Mouse (Mus musculus): ENCODE data around the gene Olfr1423. TPM values are rescaled to one million over a fixed set of nuclear protein-coding genes. Genes with fewer than 3 reads are reported as not detected.
A peak's percentile ranks its signal among the peaks of the same experiment; 100 is the strongest.

The Olfr1423 gene
- polyA plus RNA-seq, 1 experiment = not detected

GRCm38 (mm10) chr19:12008410-12009380, 32.4 kb downstream of the Olfr1423 start:
- Histone ChIP-seq H3K27me3 (ENCODE audit: control insufficient read depth) (no peaks in the 10 kb centered on the region), H3K4me1 (ENCODE audit: control insufficient read depth) (peaks cover 83% of the 10 kb centered on the region), H3K4me3 (replicated peaks) (peak overlapping the region; percentile 81), H3K9me3 (ENCODE audit: control insufficient read depth, low read length) (no peaks in the 10 kb centered on the region), H3K36me3 (ENCODE audit: control insufficient read depth) (no peaks in the 10 kb centered on the region)
- TF ChIP-seq TAL1 (IDR thresholded peaks at IDR 0.05; ENCODE audit: low read length) = no peak

- TF ChIP-seq GATA1 (IDR thresholded peaks at IDR 0.05; ENCODE audit: low read length) = no peak
- no peak for TF ChIP-seq TAL1 (IDR thresholded peaks at IDR 0.05; ENCODE audit: low read length)
- peaks cover 86% of the 10 kb centered on the region for H3K4me1 ChIP-seq (ENCODE audit: control insufficient read depth)
Measured at GRCm38 (mm10) chr19:12007105-12007931, 33.8 kb downstream of the Olfr1423 start.

GRCm38 (mm10) chr19:12006361-12006947, 34.7 kb downstream of the Olfr1423 start:
- TF ChIP-seq GATA1 (IDR thresholded peaks at IDR 0.05; ENCODE audit: low read length) (no peak), TAL1 (IDR thresholded peaks at IDR 0.05; ENCODE audit: low read length) (no peak)
- Histone ChIP-seq H3K36me3 (ENCODE audit: control insufficient read depth) (no peaks in the 10 kb centered on the region), H3K27me3 (ENCODE audit: control insufficient read depth) (no peaks in the 10 kb centered on the region), H3K9me3 (ENCODE audit: control insufficient read depth, low read length) (no peaks in the 10 kb centered on the region), H3K4me3 (replicated peaks) (peak overlapping the region; percentile 92), H3K4me1 (ENCODE audit: control insufficient read depth) (peaks cover 81% of the 10 kb centered on the region)

More at GRCm38 (mm10) chr19:12007105-12007931, 33.8 kb downstream of the Olfr1423 start:
- no peaks in the 10 kb centered on the region for H3K9me3 ChIP-seq (ENCODE audit: control insufficient read depth, low read length)
- H3K4me3 ChIP-seq (replicated peaks) = peak overlapping the region; percentile 92
- no peaks in the 10 kb centered on the region for H3K36me3 ChIP-seq (ENCODE audit: control insufficient read depth)
- no peaks in the 10 kb centered on the region for H3K27me3 ChIP-seq (ENCODE audit: control insufficient read depth)

GRCm38 (mm10) chr19:12005376-12006360, 35.4 kb downstream of the Olfr1423 start:
- Histone ChIP-seq H3K36me3 (ENCODE audit: control insufficient read depth) (no peaks in the 10 kb centered on the region), H3K4me1 (ENCODE audit: control insufficient read depth) (peaks cover 76% of the 10 kb centered on the region), H3K27me3 (ENCODE audit: control insufficient read depth) (no peaks in the 10 kb centered on the region), H3K9me3 (ENCODE audit: control insufficient read depth, low read length) (no peaks in the 10 kb centered on the region), H3K4me3 (replicated peaks) (peak overlapping the region; percentile 92)
- TF ChIP-seq TAL1 (IDR thresholded peaks at IDR 0.05; ENCODE audit: low read length) = no peak
- TF ChIP-seq GATA1 (IDR thresholded peaks at IDR 0.05; ENCODE audit: low read length) = no peak; the same call in 1 of the 2 replicates

- no peaks in the 10 kb centered on the region for H3K9me3 ChIP-seq (ENCODE audit: control insufficient read depth, low read length)
- H3K4me3 ChIP-seq (replicated peaks) = peak overlapping the region; percentile 92
- no peak for TF ChIP-seq GATA1 (IDR thresholded peaks at IDR 0.05; ENCODE audit: low read length)
- no peak for TF ChIP-seq TAL1 (IDR thresholded peaks at IDR 0.05; ENCODE audit: low read length)
- no peaks in the 10 kb centered on the region for H3K36me3 ChIP-seq (ENCODE audit: control insufficient read depth)
- H3K4me1 ChIP-seq (ENCODE audit: control insufficient read depth) = peaks cover 66% of the 10 kb centered on the region
- H3K27me3 ChIP-seq (ENCODE audit: control insufficient read depth) = no peaks in the 10 kb centered on the region
Measured at GRCm38 (mm10) chr19:12004216-12005008, 36.7 kb downstream of the Olfr1423 start.

- Histone ChIP-seq H3K4me1 (ENCODE audit: control insufficient read depth) (peaks cover 57% of the 10 kb centered on the region), H3K9me3 (ENCODE audit: control insufficient read depth, low read length) (no peaks in the 10 kb centered on the region), H3K4me3 (replicated peaks) (no peak overlapping the region), H3K27me3 (ENCODE audit: control insufficient read depth) (no peaks in the 10 kb centered on the region; the same call in 1 of the 2 replicates), H3K36me3 (ENCODE audit: control insufficient read depth) (no peaks in the 10 kb centered on the region)
- TF ChIP-seq GATA1 (IDR thresholded peaks at IDR 0.05; ENCODE audit: low read length) = no peak
- TF ChIP-seq TAL1 (IDR thresholded peaks at IDR 0.05; ENCODE audit: low read length) = no peak
Measured at GRCm38 (mm10) chr19:12003568-12003967, 37.5 kb downstream of the Olfr1423 start.

- H3K9me3 ChIP-seq (ENCODE audit: control insufficient read depth, low read length) = no peaks in the 10 kb centered on the region
- peaks cover 52% of the 10 kb centered on the region for H3K4me1 ChIP-seq (ENCODE audit: control insufficient read depth)
- no peaks in the 10 kb centered on the region for H3K36me3 ChIP-seq (ENCODE audit: control insufficient read depth)
- H3K4me3 ChIP-seq (replicated peaks) = peak overlapping the region; percentile 36
- TF ChIP-seq GATA1 (IDR thresholded peaks at IDR 0.05; ENCODE audit: low read length) (no peak), TAL1 (IDR thresholded peaks at IDR 0.05; ENCODE audit: low read length) (no peak)
- H3K27me3 ChIP-seq (ENCODE audit: control insufficient read depth) = no peaks in the 10 kb centered on the region; the same call in 1 of the 2 replicates
Measured at GRCm38 (mm10) chr19:12002791-12003190, 38.3 kb downstream of the Olfr1423 start.

All from erythroblast, embryonic 14.5 days (primary cell).